Mouse (Mus musculus): ENCODE data around the gene Pik3r2. TPM values are rescaled to one million over a fixed set of nuclear protein-coding genes. Genes with fewer than 3 reads are reported as not detected.

Pik3r2 gene
- total RNA-seq, 2 experiments from 2014 or later = 3.8 to 8.0 TPM

DNA sequence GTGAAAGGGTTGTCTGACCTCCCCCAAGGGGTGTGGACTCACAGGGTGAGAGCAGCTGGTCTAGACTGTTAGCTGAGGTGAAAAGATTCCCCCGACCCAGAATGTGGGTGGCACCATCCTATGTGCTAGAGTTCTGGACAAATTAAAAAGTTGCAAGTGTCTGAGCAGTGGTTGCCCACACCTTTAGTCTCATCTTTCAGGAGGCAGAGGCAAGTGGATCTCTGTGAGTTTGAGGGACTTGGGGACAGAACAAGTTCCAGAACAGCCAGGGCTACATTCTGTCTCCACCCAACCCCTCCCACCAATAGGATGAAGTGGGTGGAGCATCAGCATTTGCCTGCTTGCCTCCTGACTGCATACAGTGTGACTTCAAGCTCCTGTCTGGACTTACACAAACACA is 14.4 kb downstream of the Pik3r2 start:
- peak; percentile 51 for ATAC-seq (replicated peaks; ENCODE audit: low FRiP score, poor library complexity, severe bottlenecking)

GRCm38 (mm10) chr8:70760775-70761406 is 15.6 kb downstream of the Pik3r2 start, which contains the start of gene Mpv17l2:
Mpv17l2 (minus strand) TSS chr8:70760946.
- ATAC-seq (replicated peaks; ENCODE audit: low FRiP score, poor library complexity, severe bottlenecking) = peak; percentile 80

DNA sequence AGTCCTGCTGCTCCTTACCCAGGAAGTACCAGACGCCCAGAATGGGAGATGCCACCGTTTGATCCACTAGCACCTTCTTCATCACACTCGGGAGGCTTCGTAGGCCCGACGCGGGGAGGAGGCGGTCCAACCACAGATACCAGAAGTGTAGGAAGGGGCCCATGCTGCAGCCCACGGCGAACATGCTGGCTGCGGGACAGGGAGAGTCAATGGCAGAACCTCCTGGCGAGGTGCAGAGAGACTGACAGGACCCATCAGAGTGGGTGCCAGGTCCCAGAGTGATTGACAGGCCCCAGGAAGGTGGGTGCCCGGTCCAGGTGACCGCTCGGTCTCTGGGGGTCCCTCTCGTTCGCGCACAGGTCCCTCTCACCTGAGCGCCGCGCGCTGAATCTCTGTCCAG is 16.2 kb downstream of the Pik3r2 start:
- ATAC-seq (replicated peaks; ENCODE audit: low FRiP score, poor library complexity, severe bottlenecking) = no peak

DNA sequence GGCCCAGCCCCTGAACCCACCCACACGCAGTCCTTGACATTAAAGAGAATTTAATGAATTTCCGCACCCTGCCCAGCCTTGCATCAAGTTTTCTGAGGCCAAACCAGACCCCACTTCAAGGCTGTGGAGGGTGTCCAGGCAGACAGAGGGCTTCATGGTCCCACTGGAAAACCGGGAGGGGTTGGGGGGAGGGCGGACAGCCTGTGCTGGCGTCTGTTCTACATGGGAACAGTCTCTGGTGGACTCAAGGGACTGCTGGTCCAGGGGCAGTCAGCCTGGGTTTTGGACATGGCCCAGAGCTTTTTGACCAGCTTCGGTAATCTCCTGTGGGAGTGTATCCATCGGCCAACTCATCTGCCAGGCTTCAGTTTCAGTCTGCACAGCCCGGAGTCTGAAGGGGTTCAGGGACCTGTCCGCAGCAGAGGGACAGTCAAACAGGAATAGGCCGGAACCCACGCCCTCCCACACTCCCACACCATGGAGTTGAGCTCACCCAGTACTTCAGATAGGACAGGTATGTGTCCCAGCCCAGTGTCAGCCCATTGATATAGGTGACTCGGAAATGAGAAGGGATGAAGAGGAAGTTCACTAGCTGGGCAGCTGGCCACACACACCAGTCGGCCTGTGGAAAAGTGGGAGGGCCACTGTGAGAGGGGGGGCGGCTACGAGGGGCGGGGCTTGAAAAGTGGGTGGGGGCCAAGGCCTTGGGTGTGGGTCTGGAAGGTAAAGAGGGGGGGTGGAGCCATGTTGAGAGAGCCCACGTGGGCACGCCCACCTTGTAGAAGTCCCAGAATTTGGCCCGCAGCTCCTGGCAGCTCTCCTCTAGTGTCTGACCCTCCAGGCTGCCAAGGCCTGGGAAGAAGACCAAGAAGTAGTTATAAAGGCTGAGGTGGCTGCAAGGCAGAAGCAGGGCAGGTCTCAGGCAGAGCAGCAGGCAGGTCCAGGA is 17.6 kb downstream of the Pik3r2 start:
- no peak for ATAC-seq (replicated peaks; ENCODE audit: low FRiP score, poor library complexity, severe bottlenecking)

DNA sequence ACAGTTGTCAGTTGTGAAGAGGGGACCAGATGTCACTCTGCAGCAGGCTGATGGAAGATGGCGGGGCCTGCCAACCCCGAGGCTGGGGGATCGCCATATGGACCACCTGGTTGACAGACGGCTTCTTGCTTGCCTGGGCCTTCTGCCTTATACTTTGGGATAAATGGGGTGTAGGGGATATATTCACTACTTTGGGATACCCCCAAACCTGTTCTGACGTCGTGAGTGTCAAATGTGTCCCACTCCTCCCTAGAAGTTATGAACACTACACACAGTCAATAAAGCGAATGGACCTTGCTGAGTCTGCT is 18.3 kb downstream of the Pik3r2 start:
- no peak for ATAC-seq (replicated peaks; ENCODE audit: low FRiP score, poor library complexity, severe bottlenecking)

GRCm38 (mm10) chr8:70757523-70758307 is 18.8 kb downstream of the Pik3r2 start:
- ATAC-seq (replicated peaks; ENCODE audit: low FRiP score, poor library complexity, severe bottlenecking) = no peak

DNA sequence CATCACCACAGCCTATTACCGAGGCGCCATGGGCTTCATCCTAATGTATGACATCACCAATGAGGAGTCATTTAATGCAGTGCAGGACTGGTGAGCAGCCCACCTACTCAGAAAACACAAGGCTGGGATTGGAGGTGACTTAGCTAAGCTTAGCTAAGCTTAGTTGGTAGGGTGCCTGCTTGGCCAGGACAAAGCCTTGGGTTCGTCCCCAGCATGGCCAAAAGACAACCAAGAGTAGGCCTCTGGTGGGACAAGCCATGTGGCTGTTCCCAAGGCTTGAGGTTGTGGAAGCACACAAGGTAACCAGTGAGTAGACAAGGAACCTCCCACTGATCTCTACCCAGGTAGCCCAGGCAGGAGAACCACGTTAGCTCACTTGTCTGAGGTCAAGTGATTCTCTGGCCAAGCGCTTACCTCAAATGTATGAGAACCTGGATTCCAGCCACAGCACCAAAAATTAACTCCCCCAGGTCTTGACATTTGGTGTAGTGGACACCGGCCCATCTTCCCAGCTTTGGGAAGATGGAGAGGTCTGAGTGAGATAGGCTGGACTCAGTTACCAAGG is 20.0 kb downstream of the Pik3r2 start:
- no peak for ATAC-seq (replicated peaks; ENCODE audit: low FRiP score, poor library complexity, severe bottlenecking)

DNA sequence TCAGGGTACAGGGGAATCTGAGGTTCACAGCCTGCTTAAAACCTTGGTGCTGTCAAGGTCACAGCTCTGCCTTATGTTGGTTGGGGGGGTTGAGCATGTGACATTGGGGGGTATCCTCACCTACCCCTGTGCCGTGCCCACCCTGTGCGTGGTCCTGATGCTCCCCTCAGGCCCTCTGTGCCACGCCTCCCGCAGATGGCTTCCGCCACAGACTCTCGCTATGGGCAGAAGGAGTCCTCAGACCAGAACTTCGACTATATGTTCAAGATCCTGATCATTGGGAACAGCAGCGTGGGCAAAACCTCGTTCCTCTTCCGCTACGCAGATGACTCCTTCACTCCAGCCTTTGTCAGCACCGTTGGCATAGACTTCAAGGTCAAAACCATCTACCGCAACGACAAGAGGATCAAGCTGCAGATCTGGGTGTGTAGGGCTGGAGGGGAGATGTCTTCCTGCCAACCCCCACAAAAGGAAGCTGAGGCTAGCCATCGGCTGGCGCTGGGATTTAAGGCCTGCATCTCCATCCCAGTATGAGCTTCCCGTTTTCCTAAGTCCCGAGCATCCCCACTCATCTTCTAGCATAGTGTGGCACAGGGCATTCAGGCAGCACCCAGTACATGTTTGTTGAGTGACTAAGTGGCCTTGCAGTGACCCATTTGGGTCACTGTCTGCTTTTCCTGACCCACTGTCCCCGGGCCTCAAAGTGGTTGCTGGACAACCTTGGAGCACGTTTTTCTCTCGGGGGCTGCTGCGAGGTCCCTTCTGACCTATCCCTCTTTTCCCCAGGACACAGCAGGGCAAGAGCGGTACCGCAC is 20.6 kb downstream of the Pik3r2 start:
- ATAC-seq (replicated peaks; ENCODE audit: low FRiP score, poor library complexity, severe bottlenecking) = no peak

DNA sequence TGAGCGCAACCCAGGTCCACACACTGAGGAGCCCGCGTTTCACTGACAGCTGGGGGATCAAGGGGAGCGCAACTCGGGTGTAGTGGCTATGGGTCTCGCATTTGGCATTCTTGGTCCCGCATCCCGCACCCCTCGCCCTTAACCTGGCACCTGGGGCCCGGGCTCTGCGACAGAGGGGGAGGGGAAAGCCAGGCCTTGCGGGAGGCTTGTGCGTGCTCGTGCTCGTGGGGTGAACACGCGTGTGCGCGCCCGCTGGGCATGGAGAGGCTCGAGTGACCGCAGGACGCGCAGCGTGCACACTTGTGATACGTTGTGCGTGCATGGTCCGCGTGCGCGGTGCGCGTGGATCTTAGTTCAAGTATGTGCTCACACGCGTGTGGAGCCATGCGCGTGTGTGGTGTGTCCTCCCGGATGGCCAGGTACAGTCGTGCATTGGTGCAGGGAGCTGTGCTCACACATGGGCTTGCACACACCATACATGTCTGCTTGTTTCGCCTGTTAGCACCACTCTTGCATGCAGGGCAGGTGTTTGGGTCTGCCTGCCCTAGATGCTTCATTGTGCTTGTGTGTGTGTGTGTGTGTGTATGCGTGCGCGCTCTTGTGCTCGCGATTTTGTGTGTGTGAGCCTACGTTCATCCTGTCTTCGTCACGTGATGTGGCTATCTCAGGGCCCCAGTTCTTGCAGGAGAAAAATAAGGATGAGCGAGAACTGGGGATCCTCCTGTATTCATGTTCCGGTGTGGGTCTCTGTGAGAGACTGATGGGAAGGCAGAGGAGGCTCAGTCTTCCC is 21.4 kb downstream of the Pik3r2 start:
- peak; percentile 43 for ATAC-seq (replicated peaks; ENCODE audit: low FRiP score, poor library complexity, severe bottlenecking)

GRCm38 (mm10) chr8:70754043-70754870 is 22.3 kb downstream of the Pik3r2 start, which contains the start of gene Rab3a:
Rab3a (plus strand) TSS chr8:70754679.
- ATAC-seq (replicated peaks; ENCODE audit: low FRiP score, poor library complexity, severe bottlenecking) = peak; percentile 95

DNA sequence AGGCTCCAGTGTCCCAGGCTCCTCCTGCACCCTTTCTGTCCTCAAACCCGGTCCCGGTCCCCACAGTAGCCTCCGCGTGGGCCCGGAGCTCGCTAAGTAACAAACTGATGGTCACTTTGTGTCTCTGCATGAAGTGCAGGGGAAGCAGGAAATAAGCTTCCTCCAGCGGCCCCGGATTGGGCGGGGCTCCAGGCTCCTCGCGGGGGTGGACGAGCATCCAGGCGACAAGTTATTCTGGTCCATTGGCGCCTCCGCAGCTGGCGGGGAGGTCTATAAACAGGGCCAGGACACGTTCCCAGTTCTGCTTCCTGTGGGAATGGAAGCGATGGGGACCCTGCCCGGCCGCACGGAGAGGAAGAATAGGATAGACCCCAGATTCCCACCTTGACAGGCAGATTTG is 23.4 kb downstream of the Pik3r2 start:
- ATAC-seq (replicated peaks; ENCODE audit: low FRiP score, poor library complexity, severe bottlenecking) = no peak

DNA sequence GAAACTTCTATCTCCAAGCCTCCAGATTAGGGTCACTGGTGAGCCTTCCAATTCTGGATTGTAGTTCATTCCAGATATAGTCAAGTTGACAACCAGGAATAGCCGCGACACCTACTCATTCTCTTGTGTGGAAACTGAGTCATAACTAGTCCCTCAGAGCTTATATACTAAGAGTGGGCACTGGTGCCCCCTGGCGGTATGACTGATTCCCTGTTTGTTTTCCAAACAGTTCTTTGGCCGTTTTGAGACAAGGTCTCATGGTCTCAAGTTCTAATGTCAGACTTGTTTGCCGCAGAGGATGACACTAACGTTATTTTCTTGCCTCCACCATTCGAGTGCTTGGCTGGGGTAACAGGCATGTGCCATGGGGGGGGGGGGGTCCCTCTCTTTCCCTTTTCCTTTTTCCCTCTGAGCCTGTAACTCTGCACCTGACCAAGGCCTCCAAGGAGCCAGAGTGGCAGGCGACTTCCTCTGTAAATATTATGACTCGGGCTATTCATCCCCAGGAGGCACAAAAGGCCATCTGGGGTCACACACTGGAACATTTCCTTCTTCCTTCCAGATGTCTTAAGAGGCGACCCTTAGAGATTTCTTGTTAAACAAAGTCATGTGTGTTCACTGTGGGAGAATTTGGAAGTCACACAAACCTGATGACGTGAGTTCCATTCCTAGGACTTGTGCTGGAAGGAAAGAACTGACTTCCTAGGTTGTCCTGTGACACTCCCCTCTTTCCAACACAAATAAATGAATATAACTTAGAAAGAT is 24.3 kb downstream of the Pik3r2 start:
- ATAC-seq (replicated peaks; ENCODE audit: low FRiP score, poor library complexity, severe bottlenecking) = no peak

DNA sequence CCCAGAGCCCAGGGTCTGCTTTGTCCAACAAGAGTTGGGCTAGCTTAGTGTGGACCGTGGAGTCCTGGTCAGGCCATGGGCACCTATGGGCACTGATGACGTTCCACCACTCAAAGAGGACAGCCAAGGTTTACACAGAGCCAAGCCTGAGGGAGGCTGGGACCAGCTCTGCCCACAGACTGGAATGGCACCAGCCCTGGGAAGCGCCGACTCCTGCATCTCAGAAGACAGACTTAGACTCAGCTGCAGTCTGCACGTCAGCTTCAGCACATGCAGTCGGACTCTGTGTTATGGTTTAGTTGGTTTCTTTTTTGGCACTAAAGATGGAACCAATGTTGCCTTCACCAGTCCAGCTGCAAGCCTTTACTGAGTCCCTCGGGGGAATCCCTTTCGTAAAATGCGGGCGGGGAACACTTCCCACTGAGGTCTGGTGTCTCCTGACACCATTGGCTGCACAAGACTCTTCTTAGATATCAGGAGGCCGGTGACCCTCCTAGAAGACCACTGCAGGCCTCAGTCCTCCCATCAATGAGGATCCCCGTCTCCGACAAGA is 26.3 kb downstream of the Pik3r2 start:
- ATAC-seq (replicated peaks; ENCODE audit: low FRiP score, poor library complexity, severe bottlenecking) = no peak

GRCm38 (mm10) chr8:70749097-70749674 is 27.3 kb downstream of the Pik3r2 start:
- 0 out of 2 replicates have a peak, but pooled peaks have one; percentile 21 for ATAC-seq (replicated peaks; ENCODE audit: low FRiP score, poor library complexity, severe bottlenecking)

GRCm38 (mm10) chr8:70748246-70749096 is 28.0 kb downstream of the Pik3r2 start:
- ATAC-seq (replicated peaks; ENCODE audit: low FRiP score, poor library complexity, severe bottlenecking) = no peak

All from erythroid progenitor cell, adult 5-6 weeks (primary cell).